Mouse (Mus musculus): Measurements from ENCODE around the gene Ambra1. TPM values are rescaled to one million over a fixed set of nuclear protein-coding genes. Genes with fewer than 3 reads are reported as not detected.

Ambra1 gene
- polyA plus RNA-seq, 1 experiment: 37.9 TPM

DNA sequence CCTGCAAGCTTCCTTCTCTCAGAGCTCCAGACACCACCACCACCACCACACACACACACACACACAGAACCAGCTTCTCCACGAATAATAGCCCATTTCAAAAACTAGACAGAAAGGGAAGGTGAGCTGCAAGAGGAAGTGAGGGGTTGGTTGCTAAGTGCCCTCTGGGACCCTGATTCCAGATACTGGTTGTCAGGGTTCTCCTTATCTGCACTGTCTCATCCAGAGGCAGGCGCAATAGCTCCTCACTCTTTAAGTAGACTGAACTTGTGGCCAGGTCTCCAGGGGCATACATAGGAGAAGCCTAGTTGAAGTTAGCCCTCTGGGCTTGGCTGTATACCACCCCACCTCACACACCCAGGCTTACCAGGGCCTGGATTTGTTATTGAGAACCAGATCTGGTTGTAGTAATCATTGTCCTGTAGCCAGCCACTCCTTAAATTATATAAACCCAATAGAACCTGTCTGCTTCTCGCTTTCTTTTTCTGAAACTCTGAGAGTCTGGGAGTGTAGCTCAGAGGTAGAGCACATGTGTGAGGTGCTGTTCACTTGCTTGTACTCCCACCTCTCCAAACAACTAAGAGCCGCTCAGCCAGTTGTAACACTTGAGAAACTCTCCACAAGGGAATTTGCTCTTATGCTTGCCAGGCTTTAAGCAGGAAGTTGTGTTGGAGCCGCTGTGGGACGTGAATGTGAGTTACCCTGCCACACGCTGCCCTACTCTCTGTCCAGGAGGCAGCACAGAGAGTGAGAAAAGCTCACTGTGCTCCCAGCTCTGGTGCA lies 183.6 kb downstream of the Ambra1 start:
- DNase-seq: no peak
- Histone ChIP-seq H3K27me3 (ENCODE audit: control insufficient read depth, insufficient read depth, low read length) (no peaks in the 10 kb centered on the region), H3K27ac (ENCODE audit: insufficient read depth, low read length) (no peak overlapping the region), H3K4me1 (ENCODE audit: control insufficient read depth, insufficient read depth, low read length) (no peaks in the 10 kb centered on the region), H3K4me3 (replicated peaks; ENCODE audit: insufficient read depth, low read depth, low read length) (no peak overlapping the region)
- TF ChIP-seq POLR2A (IDR thresholded peaks at IDR 0.05; ENCODE audit: borderline replicate concordance, insufficient read depth, low read length) (no peak), CTCF (IDR thresholded peaks at IDR 0.05; ENCODE audit: borderline replicate concordance, insufficient read depth, low read depth, low read length) (no peak)
- 87% methylated on average over 7 of the region's 7 CpGs for WGBS

DNA sequence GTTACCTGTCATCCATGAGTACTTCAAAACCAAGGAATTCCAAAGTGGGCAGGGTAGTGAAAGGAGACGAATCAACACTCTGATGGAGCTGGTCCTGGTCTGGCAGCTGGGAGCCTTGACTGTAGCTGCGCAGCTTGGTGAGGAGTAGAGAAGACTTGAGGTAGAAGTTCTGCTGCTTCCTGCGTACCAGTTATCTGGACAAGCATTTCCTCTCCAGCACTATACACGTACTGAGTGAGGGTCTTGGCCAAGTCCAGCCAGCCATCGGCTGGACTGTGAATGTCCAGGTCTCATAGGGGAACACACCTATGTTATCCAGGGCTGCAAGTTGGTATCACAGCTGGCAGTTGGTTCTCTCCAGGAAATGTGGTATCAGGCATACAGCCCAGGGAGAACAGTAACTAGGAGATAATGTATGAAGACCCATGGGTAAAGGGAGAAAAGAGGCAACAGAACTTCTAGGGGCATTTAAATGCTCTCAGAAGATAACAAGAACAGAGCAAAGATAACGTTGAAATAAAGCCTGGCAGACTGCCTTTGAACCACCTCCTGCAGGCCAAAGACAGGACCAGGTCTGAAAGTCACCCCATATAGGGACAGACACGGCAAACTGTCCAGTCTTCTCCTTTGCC lies 186.5 kb downstream of the Ambra1 start:
- Histone ChIP-seq H3K27me3 (ENCODE audit: control insufficient read depth, insufficient read depth, low read length) (no peaks in the 10 kb centered on the region), H3K4me1 (ENCODE audit: control insufficient read depth, insufficient read depth, low read length) (no peaks in the 10 kb centered on the region), H3K4me3 (replicated peaks; ENCODE audit: insufficient read depth, low read depth, low read length) (no peak overlapping the region), H3K27ac (ENCODE audit: insufficient read depth, low read length) (no peak overlapping the region)
- no peak for TF ChIP-seq CTCF (IDR thresholded peaks at IDR 0.05; ENCODE audit: borderline replicate concordance, insufficient read depth, low read depth, low read length)
- TF ChIP-seq POLR2A (IDR thresholded peaks at IDR 0.05; ENCODE audit: borderline replicate concordance, insufficient read depth, low read length): no peak
- DNase-seq: no peak
- 82% methylated on average over 7 of the region's 7 CpGs for WGBS

DNA sequence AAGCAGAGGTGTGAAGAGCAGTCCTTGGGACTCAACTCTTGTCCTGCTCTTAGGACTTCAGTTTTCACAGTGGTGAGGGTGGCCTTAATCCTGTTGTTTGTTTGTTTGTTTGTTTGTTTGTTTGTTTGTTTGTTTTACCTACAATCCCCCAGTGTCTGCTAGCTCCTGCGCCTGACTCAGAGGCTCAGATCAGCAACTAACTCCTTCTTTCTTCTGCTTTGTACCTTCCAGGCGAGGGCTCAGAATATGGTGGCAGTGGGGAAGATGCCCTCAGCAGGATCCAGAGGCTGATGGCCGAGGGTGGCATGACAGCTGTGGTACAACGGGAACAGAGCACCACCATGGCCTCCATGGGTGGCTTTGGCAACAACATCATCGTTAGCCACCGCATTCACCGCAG lies 187.2 kb downstream of the Ambra1 start:
- peaks cover 2% of the 10 kb centered on the region; the same call in 1 of the 2 replicates for H3K27me3 ChIP-seq (ENCODE audit: control insufficient read depth, insufficient read depth, low read length)
- no peaks in the 10 kb centered on the region for H3K4me1 ChIP-seq (ENCODE audit: control insufficient read depth, insufficient read depth, low read length)
- no peak overlapping the region for H3K27ac ChIP-seq (ENCODE audit: insufficient read depth, low read length)
- WGBS: 68% methylated on average over 7 of the region's 7 CpGs
- TF ChIP-seq CTCF (IDR thresholded peaks at IDR 0.05; ENCODE audit: borderline replicate concordance, insufficient read depth, low read depth, low read length) (no peak), POLR2A (IDR thresholded peaks at IDR 0.05; ENCODE audit: borderline replicate concordance, insufficient read depth, low read length) (no peak)
- DNase-seq: no peak
- H3K4me3 ChIP-seq (replicated peaks; ENCODE audit: insufficient read depth, low read depth, low read length): no peak overlapping the region

DNA sequence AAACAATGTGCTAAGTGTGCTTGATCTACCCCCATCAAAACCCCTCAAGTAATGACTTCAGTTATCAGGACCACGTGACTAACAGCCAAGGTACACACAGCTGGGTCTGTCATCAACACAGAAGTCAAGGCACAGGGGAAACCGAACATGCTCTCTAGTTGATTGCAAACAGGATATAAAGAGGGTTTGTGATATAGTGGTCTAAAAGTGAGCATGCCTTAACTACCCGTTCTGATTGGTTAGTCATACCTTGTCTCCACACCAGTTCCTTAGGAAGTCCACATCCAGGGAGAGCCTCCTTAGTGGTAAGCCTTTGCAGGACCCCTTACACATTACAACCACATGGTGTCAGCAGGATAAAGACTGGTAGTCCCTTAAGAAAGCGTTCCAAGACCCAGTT lies 190.2 kb downstream of the Ambra1 start:
- Histone ChIP-seq H3K27me3 (ENCODE audit: control insufficient read depth, insufficient read depth, low read length) (peaks cover 4% of the 10 kb centered on the region; the same call in 1 of the 2 replicates), H3K4me1 (ENCODE audit: control insufficient read depth, insufficient read depth, low read length) (peaks cover 3% of the 10 kb centered on the region; the same call in 1 of the 2 replicates), H3K4me3 (replicated peaks; ENCODE audit: insufficient read depth, low read depth, low read length) (no peak overlapping the region), H3K27ac (ENCODE audit: insufficient read depth, low read length) (no peak overlapping the region)
- WGBS: 85% methylated on average over 4 of the region's 4 CpGs
- DNase-seq: no peak
- TF ChIP-seq CTCF (IDR thresholded peaks at IDR 0.05; ENCODE audit: borderline replicate concordance, insufficient read depth, low read depth, low read length): no peak
- TF ChIP-seq POLR2A (IDR thresholded peaks at IDR 0.05; ENCODE audit: borderline replicate concordance, insufficient read depth, low read length): no peak

DNA sequence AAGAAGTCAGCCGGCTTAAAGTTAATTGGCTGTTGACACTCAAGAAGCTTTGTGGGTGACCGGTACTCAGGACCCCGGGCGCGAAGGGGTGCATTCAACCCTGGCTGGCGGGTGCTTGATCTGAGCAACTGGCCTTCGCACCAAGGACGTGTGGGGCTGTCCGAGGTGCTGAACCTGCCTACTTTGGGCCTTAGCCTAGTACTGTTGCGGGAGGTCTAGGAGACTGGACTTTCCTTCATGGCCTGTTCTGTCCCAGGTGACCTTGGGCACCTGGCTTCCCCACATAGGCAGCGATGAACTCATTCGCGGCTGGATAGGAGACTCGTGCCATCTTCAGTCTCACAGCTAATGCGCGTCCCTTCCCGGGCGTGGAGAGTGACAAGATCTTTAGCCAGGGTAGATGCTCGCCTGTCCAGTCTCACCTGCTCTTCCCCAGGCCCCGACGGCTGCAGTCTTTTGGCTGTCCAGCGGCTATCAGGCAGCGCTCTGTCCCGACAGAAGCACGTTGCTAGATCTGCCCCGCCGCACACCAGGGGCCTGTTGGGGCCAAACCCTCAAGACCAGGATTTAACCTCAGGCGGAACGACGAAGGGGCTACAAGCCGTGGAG lies 191.4 kb downstream of the Ambra1 start:
- no peak for TF ChIP-seq POLR2A (IDR thresholded peaks at IDR 0.05; ENCODE audit: borderline replicate concordance, insufficient read depth, low read length)
- Histone ChIP-seq H3K4me3 (replicated peaks; ENCODE audit: insufficient read depth, low read depth, low read length) (no peak overlapping the region), H3K27ac (ENCODE audit: insufficient read depth, low read length) (no peak overlapping the region), H3K4me1 (ENCODE audit: control insufficient read depth, insufficient read depth, low read length) (peaks cover 3% of the 10 kb centered on the region; the same call in 1 of the 2 replicates), H3K27me3 (ENCODE audit: control insufficient read depth, insufficient read depth, low read length) (peaks cover 4% of the 10 kb centered on the region; the same call in 1 of the 2 replicates)
- 9% methylated on average over 31 of the region's 31 CpGs for WGBS
- no peak for DNase-seq

DNA sequence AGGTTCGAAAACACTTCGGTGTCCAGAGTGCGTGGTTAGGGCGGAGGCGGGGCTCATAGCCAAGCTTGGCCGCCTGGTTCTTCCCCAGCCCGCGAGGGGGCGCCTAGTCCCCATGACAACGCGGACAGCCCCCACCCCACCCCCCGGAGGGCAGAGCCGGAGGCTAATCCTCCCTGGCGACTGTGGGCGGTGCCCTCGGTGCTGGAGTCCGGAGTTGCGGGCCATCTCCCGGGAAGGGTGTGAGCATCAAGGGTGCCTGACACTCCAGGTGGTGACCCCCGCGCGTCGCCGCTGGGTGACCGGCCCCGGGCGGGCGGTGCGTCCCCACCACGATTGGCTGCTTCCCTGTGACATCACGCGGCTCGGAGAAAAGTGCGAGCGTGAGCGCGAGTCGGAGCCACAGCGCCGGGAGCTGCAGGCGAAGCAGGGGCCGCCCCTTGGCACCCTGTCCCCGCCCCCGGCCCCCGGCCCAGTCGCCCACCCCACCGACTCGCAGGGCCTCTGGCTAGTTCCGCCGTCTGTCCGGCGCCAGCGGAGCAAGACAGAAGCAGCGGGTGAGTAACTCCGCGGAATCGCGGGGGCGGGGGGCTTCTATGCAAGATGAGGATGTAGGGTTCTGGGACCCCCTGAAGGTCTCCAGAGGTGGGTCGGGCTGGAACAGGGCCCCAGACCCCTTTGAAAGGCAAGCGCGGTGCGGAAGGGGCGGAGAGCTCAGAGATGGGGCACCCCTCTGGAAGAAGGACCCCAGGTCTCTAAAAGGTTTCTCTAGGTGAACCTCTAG lies 192.0 kb downstream of the Ambra1 start:
- Histone ChIP-seq H3K27ac (ENCODE audit: insufficient read depth, low read length) (no peak overlapping the region), H3K4me1 (ENCODE audit: control insufficient read depth, insufficient read depth, low read length) (peaks cover 3% of the 10 kb centered on the region; the same call in 1 of the 2 replicates), H3K4me3 (replicated peaks; ENCODE audit: insufficient read depth, low read depth, low read length) (peak overlapping the region; percentile 6), H3K27me3 (ENCODE audit: control insufficient read depth, insufficient read depth, low read length) (peaks cover 4% of the 10 kb centered on the region; the same call in 1 of the 2 replicates)
- no peak for TF ChIP-seq POLR2A (IDR thresholded peaks at IDR 0.05; ENCODE audit: borderline replicate concordance, insufficient read depth, low read length)
- peak; percentile 30; the same call in 1 of the 2 replicates for TF ChIP-seq CTCF (IDR thresholded peaks at IDR 0.05; ENCODE audit: borderline replicate concordance, insufficient read depth, low read depth, low read length)
- DNase-seq: peak in 1 of 2 experiments; percentile 53
- 1% methylated on average over 63 of the region's 64 CpGs for WGBS
